Mouse (Mus musculus): ENCODE measurements around the gene Slc43a3. TPM values are rescaled to one million over a fixed set of nuclear protein-coding genes. Genes with fewer than 3 reads are reported as not detected.
A peak's percentile ranks its signal among the peaks of the same experiment; 100 is the strongest.
"Not testable (repeated sequence)": the region's sequence is repeated elsewhere in the genome, so short reads cannot be mapped to it uniquely, and the experiment has no call there.

The Slc43a3 gene
- polyA plus RNA-seq, 2 experiments, result 113 to 159 TPM

GRCm38 (mm10) chr2:84889316-84890044 lies 46.9 kb upstream of the Slc43a3 start:
- Histone ChIP-seq H3K9ac (replicated peaks) (no peak overlapping the region), H3K27ac (no peak overlapping the region), H3K4me2 (ENCODE audit: low read depth) (no peak overlapping the region; the same call in 1 of the 2 replicates), H3K4me1 (replicated peaks; ENCODE audit: control insufficient read depth in 2 of 2, insufficient read depth in 2 of 2, low read length in 1 of 2) (0 out of 4 replicates have a peak, but pooled peaks cover 0 to 2% of the 10 kb centered on the region in 2 experiments), H3K36me3 (replicated peaks; ENCODE audit: control insufficient read depth, insufficient read depth, low read depth) (no peaks in the 10 kb centered on the region), H3K27me3 (ENCODE audit: control insufficient read depth, insufficient read depth, low read length) (peaks cover 77% of the 10 kb centered on the region), H3K9me3 (ENCODE audit: control insufficient read depth, low read length) (no peaks in the 10 kb centered on the region), H3K4me3 (ENCODE audit: insufficient read depth in 1 of 2, low read depth in 2 of 2, low read length in 2 of 2) (no peak overlapping the region)
- TF ChIP-seq CTCF (IDR thresholded peaks at IDR 0.05; ENCODE audit: low read depth) (no peak), EP300 (IDR thresholded peaks at IDR 0.05; ENCODE audit: low read depth) (no peak)
- 15% methylated on average over 14 of the region's 14 CpGs for WGBS (ENCODE audit: insufficient replicate concordance)
- ATAC-seq (ENCODE audit: insufficient read depth) (no peak), DNase-seq (ENCODE audit: low read depth in 3 of 3, low spot score in 3 of 3) (no peak)

GRCm38 (mm10) chr2:84890045-84890340 lies 46.4 kb upstream of the Slc43a3 start:
- Histone ChIP-seq H3K9ac (replicated peaks) (no peak overlapping the region), H3K4me1 (replicated peaks; ENCODE audit: control insufficient read depth in 2 of 2, insufficient read depth in 2 of 2, low read length in 1 of 2) (0 out of 4 replicates have a peak, but pooled peaks cover 0 to 2% of the 10 kb centered on the region in 2 experiments), H3K9me3 (ENCODE audit: control insufficient read depth, low read length) (no peaks in the 10 kb centered on the region), H3K4me2 (ENCODE audit: low read depth) (no peak overlapping the region), H3K27ac (no peak overlapping the region), H3K27me3 (ENCODE audit: control insufficient read depth, insufficient read depth, low read length) (peaks cover 74% of the 10 kb centered on the region), H3K4me3 (ENCODE audit: insufficient read depth in 1 of 2, low read depth in 2 of 2, low read length in 2 of 2) (no peak overlapping the region), H3K36me3 (replicated peaks; ENCODE audit: control insufficient read depth, insufficient read depth, low read depth) (no peaks in the 10 kb centered on the region)
- ATAC-seq (ENCODE audit: insufficient read depth), result peak; percentile 58
- under 1% methylated on average over 5 of the region's 5 CpGs for WGBS (ENCODE audit: insufficient replicate concordance)
- peak; percentile 42 to 59 (median 47) for DNase-seq (ENCODE audit: low read depth in 3 of 3, low spot score in 3 of 3)
- no peak for TF ChIP-seq EP300 (IDR thresholded peaks at IDR 0.05; ENCODE audit: low read depth)
- peak; percentile 89 for TF ChIP-seq CTCF (IDR thresholded peaks at IDR 0.05; ENCODE audit: low read depth)

GRCm38 (mm10) chr2:84893359-84893758 lies 43.0 kb upstream of the Slc43a3 start:
- Histone ChIP-seq H3K4me1 (replicated peaks; ENCODE audit: control insufficient read depth in 2 of 2, insufficient read depth in 2 of 2, low read length in 1 of 2) (peaks cover 0 to 4% of the 10 kb centered on the region in 2 experiments; a peak in 1 of 4 replicates), H3K9me3 (ENCODE audit: control insufficient read depth, low read length) (no peaks in the 10 kb centered on the region), H3K4me2 (ENCODE audit: low read depth) (no peak overlapping the region), H3K4me3 (ENCODE audit: insufficient read depth in 1 of 2, low read depth in 2 of 2, low read length in 2 of 2) (no peak overlapping the region), H3K36me3 (replicated peaks; ENCODE audit: control insufficient read depth, insufficient read depth, low read depth) (no peaks in the 10 kb centered on the region), H3K9ac (replicated peaks) (no peak overlapping the region), H3K27ac (no peak overlapping the region), H3K27me3 (ENCODE audit: control insufficient read depth, insufficient read depth, low read length) (peaks cover 40% of the 10 kb centered on the region)
- WGBS (ENCODE audit: insufficient replicate concordance), result 49% methylated on average over 6 of the region's 6 CpGs
- DNase-seq (ENCODE audit: low read depth in 3 of 3, low spot score in 3 of 3) (no peak), ATAC-seq (ENCODE audit: insufficient read depth) (no peak)
- TF ChIP-seq CTCF (IDR thresholded peaks at IDR 0.05; ENCODE audit: low read depth) (no peak), EP300 (IDR thresholded peaks at IDR 0.05; ENCODE audit: low read depth) (no peak)

GRCm38 (mm10) chr2:84895495-84896198 lies 40.7 kb upstream of the Slc43a3 start:
- H3K27me3 ChIP-seq (ENCODE audit: control insufficient read depth, insufficient read depth, low read length), result peaks cover 21% of the 10 kb centered on the region
- TF ChIP-seq EP300 (IDR thresholded peaks at IDR 0.05; ENCODE audit: low read depth) (no peak), CTCF (IDR thresholded peaks at IDR 0.05; ENCODE audit: low read depth) (no peak)
- H3K4me1 ChIP-seq (replicated peaks; ENCODE audit: control insufficient read depth in 2 of 2, insufficient read depth in 2 of 2, low read length in 1 of 2), result peaks cover 0 to 2% of the 10 kb centered on the region in 2 experiments; a peak in 1 of 4 replicates
- H3K9me3 ChIP-seq (ENCODE audit: control insufficient read depth, low read length), result no peaks in the 10 kb centered on the region
- no peak overlapping the region for H3K27ac ChIP-seq
- H3K4me3 ChIP-seq (ENCODE audit: insufficient read depth in 1 of 2, low read depth in 2 of 2, low read length in 2 of 2), result no peak overlapping the region
- DNase-seq (ENCODE audit: low read depth in 3 of 3, low spot score in 3 of 3), result no peak
- no peak overlapping the region for H3K4me2 ChIP-seq (ENCODE audit: low read depth)
- no peaks in the 10 kb centered on the region for H3K36me3 ChIP-seq (replicated peaks; ENCODE audit: control insufficient read depth, insufficient read depth, low read depth)
- no peak for ATAC-seq (ENCODE audit: insufficient read depth)
- 46% methylated on average over 4 of the region's 4 CpGs for WGBS (ENCODE audit: insufficient replicate concordance)
- H3K9ac ChIP-seq (replicated peaks), result no peak overlapping the region

- not testable (repeated sequence) for H3K27ac ChIP-seq; ATAC-seq (ENCODE audit: insufficient read depth); H3K9ac ChIP-seq (replicated peaks); H3K4me2 ChIP-seq (ENCODE audit: low read depth); DNase-seq (ENCODE audit: low read depth in 3 of 3, low spot score in 3 of 3); H3K4me3 ChIP-seq (ENCODE audit: insufficient read depth in 1 of 2, low read depth in 2 of 2, low read length in 2 of 2); H3K4me1 ChIP-seq (replicated peaks; ENCODE audit: control insufficient read depth in 2 of 2, insufficient read depth in 2 of 2, low read length in 1 of 2); H3K9me3 ChIP-seq (ENCODE audit: control insufficient read depth, low read length); H3K36me3 ChIP-seq (replicated peaks; ENCODE audit: control insufficient read depth, insufficient read depth, low read depth)
- WGBS (ENCODE audit: insufficient replicate concordance), result 64% methylated on average over 6 of the region's 6 CpGs
- peaks cover 14% of the 10 kb centered on the region for H3K27me3 ChIP-seq (ENCODE audit: control insufficient read depth, insufficient read depth, low read length)
Measured at GRCm38 (mm10) chr2:84896686-84897085, 39.7 kb upstream of the Slc43a3 start.

Data from liver, embryonic 14.5 days (tissue).